Mouse (Mus musculus) olfactory bulb, adult 2 months (tissue): Measurements from ENCODE around the gene Ano9. TPM values are rescaled to one million over a fixed set of nuclear protein-coding genes. Genes with fewer than 3 reads are reported as not detected.

ENCODE experiments used
- H3K27ac ChIP-seq: fragments of 200-500 bp; 2 replicates; pipeline ENCODE4 v1.5.1; 2012; ENCODE audit warnings: low read depth, low read length; ENCODE audit not compliant: insufficient read depth
- H3K4me1 ChIP-seq: fragments of 200-500 bp; 2 replicates; pipeline ENCODE4 v1.6.1; 2012; ENCODE audit warnings: low read length; ENCODE audit not compliant: control insufficient read depth, insufficient read depth
- H3K4me3 ChIP-seq: fragments of 200-500 bp; 2 replicates; pipeline ENCODE4 v1.5.1; 2012; ENCODE audit warnings: mild to moderate bottlenecking, low read depth, low read length, moderate library complexity; ENCODE audit not compliant: insufficient read depth
- CTCF ChIP-seq: fragments of 200-500 bp; IDR thresholded peaks from 2 replicates; pipeline ENCODE4 v1.5.1; 2012; ENCODE audit warnings: low read depth, mild to moderate bottlenecking, low read length, moderate library complexity; ENCODE audit not compliant: insufficient read depth
- POLR2A ChIP-seq: fragments of 200-500 bp; IDR thresholded peaks from 2 replicates; pipeline ENCODE4 v1.6.1; 2012; ENCODE audit warnings: mild to moderate bottlenecking, low read depth, low read length, moderate library complexity; ENCODE audit not compliant: insufficient read depth
- WGBS: fragments of 180-500 bp; shearing (Covaris S2); methylation state at CpG from one replicate; pipeline ENCODE4 v1.1.7; 2018; 5-methylcytosine and 5-hydroxymethylcytosine counted together
- polyA plus RNA-seq: library from polyadenylated mRNA; stranded (reverse); fragments of >200 nt; gene quantifications from 2 replicates; pipeline ENCODE4 v1.2.4, GENCODE M21; 2012; ENCODE audit warnings: low replicate concordance; ENCODE audit not compliant: missing spikeins, insufficient read depth, insufficient read length

The Ano9 gene
- polyA plus RNA-seq, 1 experiment: not detected

- TF ChIP-seq CTCF (peak; percentile 33; the same call in 1 of the 2 replicates), POLR2A (no peak)
- WGBS: 45% methylated on average over 23 of the region's 23 CpGs
- H3K27ac ChIP-seq: no peak overlapping the region
These were observed 45.4 kb downstream of the Ano9 start for GRCm38 (mm10) chr7:141072017-141072745.

GRCm38 (mm10) chr7:141070058-141070862, 47.3 kb downstream of the Ano9 start:
- H3K4me1 ChIP-seq: peaks cover 17% of the 10 kb centered on the region
- peak overlapping the region; percentile 53 for H3K4me3 ChIP-seq
- peak overlapping the region; percentile 47 for H3K27ac ChIP-seq
- TF ChIP-seq POLR2A (peak; percentile 46; the same call in 1 of the 2 replicates), CTCF (peak; percentile 41)
- WGBS: under 1% methylated on average over 51 of the region's 51 CpGs

More at GRCm38 (mm10) chr7:141072017-141072745, 45.4 kb downstream of the Ano9 start:
- Histone ChIP-seq H3K4me1 (peaks cover 15% of the 10 kb centered on the region), H3K4me3 (no peak overlapping the region)

GRCm38 (mm10) chr7:141068351-141068750, 49.3 kb downstream of the Ano9 start:
- no peak for TF ChIP-seq POLR2A
- TF ChIP-seq CTCF: no peak
- Histone ChIP-seq H3K4me1 (peaks cover 17% of the 10 kb centered on the region), H3K27ac (no peak overlapping the region), H3K4me3 (no peak overlapping the region)
- WGBS: 84% methylated on average over 19 of the region's 19 CpGs

- WGBS: 90% methylated on average over 7 of the region's 7 CpGs
- Histone ChIP-seq H3K27ac (no peak overlapping the region), H3K4me3 (no peak overlapping the region), H3K4me1 (peaks cover 22% of the 10 kb centered on the region)
- TF ChIP-seq CTCF (no peak), POLR2A (no peak)
These were observed 53.0 kb downstream of the Ano9 start for GRCm38 (mm10) chr7:141064576-141064975.

GRCm38 (mm10) chr7:141064175-141064574, 53.4 kb downstream of the Ano9 start:
- 86% methylated on average over 7 of the region's 7 CpGs for WGBS
- Histone ChIP-seq H3K4me1 (peaks cover 22% of the 10 kb centered on the region), H3K4me3 (no peak overlapping the region), H3K27ac (no peak overlapping the region)
- TF ChIP-seq POLR2A (no peak), CTCF (no peak)

GRCm38 (mm10) chr7:141063353-141063752, 54.3 kb downstream of the Ano9 start:
- Histone ChIP-seq H3K27ac (no peak overlapping the region), H3K4me3 (no peak overlapping the region), H3K4me1 (peaks cover 22% of the 10 kb centered on the region)
- TF ChIP-seq POLR2A: no peak
- TF ChIP-seq CTCF: no peak
- WGBS: 94% methylated on average over 3 of the region's 3 CpGs

- no peak overlapping the region for H3K27ac ChIP-seq
- WGBS: 86% methylated on average over 7 of the region's 7 CpGs
- peaks cover 22% of the 10 kb centered on the region for H3K4me1 ChIP-seq
- no peak overlapping the region for H3K4me3 ChIP-seq
- no peak for TF ChIP-seq POLR2A
- TF ChIP-seq CTCF: no peak
These were observed 55.1 kb downstream of the Ano9 start for GRCm38 (mm10) chr7:141062525-141062924.

GRCm38 (mm10) chr7:141061269-141061692, 56.3 kb downstream of the Ano9 start:
- WGBS: under 1% methylated on average over 37 of the region's 37 CpGs
- H3K4me3 ChIP-seq: peak overlapping the region; percentile 90
- H3K27ac ChIP-seq: no peak overlapping the region
- TF ChIP-seq POLR2A: no peak
- TF ChIP-seq CTCF: no peak
- H3K4me1 ChIP-seq: peaks cover 19% of the 10 kb centered on the region
